Mouse (Mus musculus): Measurements from ENCODE around the gene Foxd1.

DNA sequence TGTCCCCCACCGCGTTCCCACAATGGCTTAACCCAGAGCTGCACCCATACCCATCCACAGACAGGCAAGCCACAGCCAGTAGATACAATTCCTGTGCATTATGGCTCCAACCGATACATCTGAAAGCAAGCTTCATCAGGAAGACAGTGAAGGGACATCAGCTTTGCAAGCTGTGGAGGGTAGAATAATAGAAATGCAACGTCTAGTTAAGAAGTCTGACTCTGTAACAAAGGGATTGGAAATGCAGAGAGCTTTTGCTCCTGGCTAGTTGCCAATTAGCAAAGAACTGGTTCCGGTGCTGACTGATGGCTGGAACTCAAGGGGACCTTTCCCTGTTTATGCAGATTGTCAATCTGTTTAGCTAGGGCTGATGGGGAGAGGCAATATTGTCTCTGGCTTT, 47.6 kb upstream of the Foxd1 start:
- TF ChIP-seq POLR2A (IDR thresholded peaks at IDR 0.05; ENCODE audit: low read depth, low read length) (no peak), CTCF (IDR thresholded peaks at IDR 0.05; ENCODE audit: extremely low read depth, insufficient read depth, insufficient read length, insufficient replicate concordance) (no peak)

All from spleen, adult 2 months (tissue).